Mouse (Mus musculus): ENCODE measurements around the gene Bcl2l12. TPM values are rescaled to one million over a fixed set of nuclear protein-coding genes. Genes with fewer than 3 reads are reported as not detected.
A peak's percentile ranks its signal among the peaks of the same experiment; 100 is the strongest.
"Not testable (repeated sequence)": the region's sequence is repeated elsewhere in the genome, so short reads cannot be mapped to it uniquely, and the experiment has no call there.

Gene Bcl2l12
- 16.1 and 16.6 TPM in 2 replicates for total RNA-seq (2021)
- long read RNA-seq, experiment 1, transcript Bcl2l12-201 (7 exons, 1,075 nt) = major isoform, 15 of 22 reads
- long read RNA-seq, experiment 1, partial matches to known transcripts = 2 of 22 reads
- long read RNA-seq, experiment 1, other reads (novel, unspliced or antisense) = 5 of 22 reads
- long read RNA-seq, experiment 2, transcript Bcl2l12-201 (7 exons, 1,075 nt) = major isoform, 7 of 15 reads
- long read RNA-seq, experiment 2, partial matches to known transcripts = 1 of 15 reads
- long read RNA-seq, experiment 2, other reads (novel, unspliced or antisense) = 7 of 15 reads

- DNase-seq = peak; percentile 87
These were observed at the start of gene Bcl2l12 for GRCm38 (mm10) chr7:44998501-44998955. Bcl2l12 (minus strand) TSS chr7:44998712.

GRCm38 (mm10) chr7:45047491-45047890 is 49.0 kb upstream of the Bcl2l12 start:
- no peak for DNase-seq

GRCm38 (mm10) chr7:45046853-45047350 is 48.4 kb upstream of the Bcl2l12 start:
- no peak for DNase-seq

GRCm38 (mm10) chr7:45045741-45046140 is 47.2 kb upstream of the Bcl2l12 start:
- no peak for DNase-seq

- DNase-seq = no peak
These were observed 44.8 kb upstream of the Bcl2l12 start for GRCm38 (mm10) chr7:45043307-45043706.

GRCm38 (mm10) chr7:45040851-45041250 is 42.3 kb upstream of the Bcl2l12 start:
- DNase-seq = no peak

GRCm38 (mm10) chr7:45038411-45038810 is 39.9 kb upstream of the Bcl2l12 start:
- DNase-seq = no peak

GRCm38 (mm10) chr7:45037720-45038361 is 39.3 kb upstream of the Bcl2l12 start:
- peak; percentile 85 for DNase-seq

GRCm38 (mm10) chr7:45036702-45037101 is 38.2 kb upstream of the Bcl2l12 start:
- no peak for DNase-seq

GRCm38 (mm10) chr7:45035631-45036030 is 37.1 kb upstream of the Bcl2l12 start:
- no peak for DNase-seq

GRCm38 (mm10) chr7:45033722-45034359 is 35.3 kb upstream of the Bcl2l12 start:
- DNase-seq = no peak

- DNase-seq = no peak
These were observed 32.3 kb upstream of the Bcl2l12 start for GRCm38 (mm10) chr7:45030857-45031256.

GRCm38 (mm10) chr7:45029995-45030394 is 31.5 kb upstream of the Bcl2l12 start:
- DNase-seq = no peak

- DNase-seq = no peak
These were observed 29.8 kb upstream of the Bcl2l12 start for GRCm38 (mm10) chr7:45028351-45028750.

- no peak for DNase-seq
These were observed 29.2 kb upstream of the Bcl2l12 start for GRCm38 (mm10) chr7:45027761-45028160.

- no peak for DNase-seq
These were observed 27.7 kb upstream of the Bcl2l12 start for GRCm38 (mm10) chr7:45026256-45026655.

GRCm38 (mm10) chr7:45025601-45026220 is 27.2 kb upstream of the Bcl2l12 start:
- peak; percentile 79 for DNase-seq

- DNase-seq = no peak
These were observed 26.1 kb upstream of the Bcl2l12 start for GRCm38 (mm10) chr7:45024281-45025248.

- DNase-seq = not testable (repeated sequence)
These were observed 25.2 kb upstream of the Bcl2l12 start for GRCm38 (mm10) chr7:45023711-45024110.

- no peak for DNase-seq
These were observed 21.7 kb upstream of the Bcl2l12 start for GRCm38 (mm10) chr7:45020225-45020624.

- DNase-seq = peak; percentile 58
These were observed 20.6 kb upstream of the Bcl2l12 start for GRCm38 (mm10) chr7:45019031-45019571.

Measured in adrenal gland, postnatal 14 days (tissue).